Mouse (Mus musculus) gastrocnemius, postnatal 10 days (tissue): Measurements from ENCODE around the gene Mical2. TPM values are rescaled to one million over a fixed set of nuclear protein-coding genes. Genes with fewer than 3 reads are reported as not detected.

Experiments
- DNase-seq: peaks from one replicate; pipeline ENCODE4 v3.0.0; 2021; ENCODE audit warnings: mixed read lengths
- total RNA-seq, 2 experiments: library from RNA; stranded (reverse); gene quantifications; 2 replicates each; pipeline ENCODE4 v1.2.3; 2021

Gene Mical2
- total RNA-seq, 2 experiments from 2014 or later = 41.4 to 50.9 TPM

GRCm38 (mm10) chr7:112208323-112209167, 17.1 kb upstream of the Mical2 start:
- no peak for DNase-seq

- DNase-seq = no peak
Measured at GRCm38 (mm10) chr7:112209621-112210020, 16.0 kb upstream of the Mical2 start.

GRCm38 (mm10) chr7:112212921-112213721, 12.5 kb upstream of the Mical2 start:
- no peak for DNase-seq

GRCm38 (mm10) chr7:112215871-112216270, 9.8 kb upstream of the Mical2 start:
- DNase-seq = no peak

- no peak for DNase-seq
Measured at GRCm38 (mm10) chr7:112216720-112217119, 8.9 kb upstream of the Mical2 start.

- no peak for DNase-seq
Measured at GRCm38 (mm10) chr7:112217208-112217607, 8.4 kb upstream of the Mical2 start.

GRCm38 (mm10) chr7:112222733-112223524, 2.7 kb upstream of the Mical2 start:
- DNase-seq = no peak

GRCm38 (mm10) chr7:112224854-112225253, 802 bp upstream of the Mical2 start:
- no peak for DNase-seq

- no peak for DNase-seq
Measured at GRCm38 (mm10) chr7:112226446-112227265, 1.0 kb downstream of the Mical2 start.

- DNase-seq = no peak
Measured at GRCm38 (mm10) chr7:112227266-112227562, 1.6 kb downstream of the Mical2 start.

- no peak for DNase-seq
Measured at GRCm38 (mm10) chr7:112228827-112229498, 3.3 kb downstream of the Mical2 start.

- no peak for DNase-seq
Measured at GRCm38 (mm10) chr7:112231731-112232130, 6.1 kb downstream of the Mical2 start.

GRCm38 (mm10) chr7:112233345-112234005, 7.8 kb downstream of the Mical2 start:
- no peak for DNase-seq

GRCm38 (mm10) chr7:112234410-112234809, 8.8 kb downstream of the Mical2 start:
- DNase-seq = no peak

GRCm38 (mm10) chr7:112235493-112235892, 9.8 kb downstream of the Mical2 start:
- DNase-seq = no peak

- no peak for DNase-seq
Measured at GRCm38 (mm10) chr7:112237211-112237610, 11.6 kb downstream of the Mical2 start.

GRCm38 (mm10) chr7:112237868-112238267, 12.2 kb downstream of the Mical2 start:
- DNase-seq = no peak

GRCm38 (mm10) chr7:112238768-112239728, 13.4 kb downstream of the Mical2 start:
- DNase-seq = no peak

- no peak for DNase-seq
Measured at GRCm38 (mm10) chr7:112240748-112241147, 15.1 kb downstream of the Mical2 start.
